Mouse (Mus musculus) 3T3-L1 (cell line): ENCODE results near the gene Ednrb.

Experiments used
- DNase-seq: peaks from one replicate; pipeline ENCODE4 v3.0.0-alpha.2; 2015; ENCODE audit warnings: low read depth, low spot score

The Ednrb gene

GRCm38 (mm10) chr14:103767488-103767887 is 76.7 kb downstream of the Ednrb start:
- DNase-seq: no peak
